Mouse (Mus musculus) spleen, adult 2 months (tissue): ENCODE results near the gene Xkr7. TPM values are rescaled to one million over a fixed set of nuclear protein-coding genes. Genes with fewer than 3 reads are reported as not detected.

Experiments
- DNase-seq, 2 experiments: peaks; one replicate each; pipeline versions ENCODE4 v3.0.0 to v3.0.0-alpha.2; 2012 to 2021; ENCODE audit warnings: low spot score in 2 of 2, low read depth in 1 of 2
- H3K27ac ChIP-seq: fragments of 200-500 bp; 2 replicates; pipeline ENCODE4 v1.5.1; 2012; ENCODE audit warnings: low read length, inconsistent platforms; ENCODE audit not compliant: insufficient read depth
- H3K27me3 ChIP-seq: fragments of 200-500 bp; 2 replicates; pipeline ENCODE4 v1.6.1; 2012; ENCODE audit warnings: mild to moderate bottlenecking, moderate library complexity, low read length, inconsistent platforms; ENCODE audit not compliant: control insufficient read depth, insufficient read depth
- H3K36me3 ChIP-seq: fragments of 200-500 bp; 2 replicates; pipeline ENCODE4 v1.6.1; 2012; ENCODE audit warnings: mild to moderate bottlenecking, low read length, inconsistent platforms; ENCODE audit not compliant: control insufficient read depth, insufficient read depth
- H3K4me1 ChIP-seq: fragments of 200-500 bp; 2 replicates; pipeline ENCODE4 v1.6.1; 2011; ENCODE audit warnings: inconsistent platforms; ENCODE audit not compliant: control insufficient read depth, insufficient read depth, insufficient read length
- H3K4me3 ChIP-seq: fragments of 200-500 bp; 2 replicates; pipeline ENCODE4 v1.5.1; 2011; ENCODE audit warnings: mild to moderate bottlenecking, inconsistent platforms; ENCODE audit not compliant: insufficient read depth, insufficient read length; ENCODE audit errors: extremely low read depth
- CTCF ChIP-seq: fragments of 200-500 bp; IDR thresholded peaks from 2 replicates; pipeline ENCODE4 v1.5.1; 2011; ENCODE audit warnings: mild to moderate bottlenecking, inconsistent platforms; ENCODE audit not compliant: insufficient read depth, insufficient read length, insufficient replicate concordance; ENCODE audit errors: extremely low read depth
- POLR2A ChIP-seq: fragments of 200-500 bp; IDR thresholded peaks from 2 replicates; pipeline ENCODE4 v1.6.1; 2011; ENCODE audit warnings: low read depth, low read length, inconsistent platforms
- WGBS: fragments of 180-500 bp; shearing (Covaris S2); methylation state at CpG from one replicate; pipeline ENCODE4 v1.1.7; 2018; 5-methylcytosine and 5-hydroxymethylcytosine counted together
- polyA plus RNA-seq: library from polyadenylated mRNA; depleted of rRNA; stranded (reverse); fragments of >200 nt; gene quantifications from 2 replicates; pipeline ENCODE4 v1.2.3, GENCODE M21; 2012; rRNA removed

Xkr7 gene
- polyA plus RNA-seq, 1 experiment = not detected

GRCm38 (mm10) chr2:153090551-153091165 is 59.0 kb downstream of the Xkr7 start:
- Histone ChIP-seq H3K27ac (peak overlapping the region; percentile 95), H3K4me1 (peaks cover 26% of the 10 kb centered on the region; the same call in 1 of the 2 replicates), H3K36me3 (no peaks in the 10 kb centered on the region), H3K4me3 (peak overlapping the region; percentile 51; the same call in 1 of the 2 replicates), H3K27me3 (no peaks in the 10 kb centered on the region)
- TF ChIP-seq POLR2A = no peak
- no peak for TF ChIP-seq CTCF
- WGBS = 6% methylated on average over 10 of the region's 10 CpGs
- peak; percentile 85 to 90 for DNase-seq

Other genes starting within 250 kb of the Xkr7 start
- 36.2 and 57.4 TPM in 2 replicates for gene Bcl2l1, start 200.1 kb upstream of the Xkr7 start, polyA plus RNA-seq
- 2.0 and 2.2 TPM in 2 replicates for gene Tpx2, start 183.9 kb upstream of the Xkr7 start, polyA plus RNA-seq
- 0.23 and 0.34 TPM in 2 replicates for gene Mylk2, start 120.5 kb upstream of the Xkr7 start, polyA plus RNA-seq
- gene Foxs1, start 98.6 kb upstream of the Xkr7 start, polyA plus RNA-seq = 12.6 and 20.1 TPM in 2 replicates
- gene Dusp15, start 80.2 kb upstream of the Xkr7 start, polyA plus RNA-seq = 0.21 and 0.48 TPM in 2 replicates
- gene Ttll9, start 69.4 kb upstream of the Xkr7 start, polyA plus RNA-seq = 0.07 and 0.09 TPM in 2 replicates
- 38.8 TPM in 2 replicates for gene Pdrg1, start 16.4 kb upstream of the Xkr7 start, polyA plus RNA-seq
- 17.5 and 19.2 TPM in 2 replicates for gene Ccm2l, start 34.1 kb downstream of the Xkr7 start, polyA plus RNA-seq
- gene Hck, start 76.6 kb downstream of the Xkr7 start, polyA plus RNA-seq = 78.9 and 92.2 TPM in 2 replicates
- gene Tm9sf4, start 129.5 kb downstream of the Xkr7 start, polyA plus RNA-seq = 21.8 and 22.0 TPM in 2 replicates
- gene Tspyl3, start 193.6 kb downstream of the Xkr7 start, polyA plus RNA-seq = 16.1 and 20.0 TPM in 2 replicates
- 10.7 and 11.3 TPM in 2 replicates for gene Plagl2, start 209.6 kb downstream of the Xkr7 start, polyA plus RNA-seq
- gene Pofut1, start 209.7 kb downstream of the Xkr7 start, polyA plus RNA-seq = 18.7 and 22.5 TPM in 2 replicates